Mouse (Mus musculus) inflammation-experienced regulatory T-cells, adult 6 months (primary cell): Measurements from ENCODE around the gene AI661453. TPM values are rescaled to one million over a fixed set of nuclear protein-coding genes. Genes with fewer than 3 reads are reported as not detected.
"Not testable (repeated sequence)": the region's sequence is repeated elsewhere in the genome, so short reads cannot be mapped to it uniquely, and the experiment has no call there.

Experiments
- ATAC-seq: one replicate; pipeline ENCODE4 v1.8.0; 2017
- polyA plus RNA-seq, 3 experiments: library from polyadenylated mRNA; unstranded; fragments of 100-300 nt; shearing (Covaris generic); gene quantifications; one replicate each; pipeline ENCODE4 v1.2.1; 2017

Gene AI661453
- polyA plus RNA-seq, 3 experiments from 2014 or later, result not detected

GRCm38 (mm10) chr17:47468063-47468462, 31.6 kb downstream of the AI661453 start:
- no peak for ATAC-seq

DNA sequence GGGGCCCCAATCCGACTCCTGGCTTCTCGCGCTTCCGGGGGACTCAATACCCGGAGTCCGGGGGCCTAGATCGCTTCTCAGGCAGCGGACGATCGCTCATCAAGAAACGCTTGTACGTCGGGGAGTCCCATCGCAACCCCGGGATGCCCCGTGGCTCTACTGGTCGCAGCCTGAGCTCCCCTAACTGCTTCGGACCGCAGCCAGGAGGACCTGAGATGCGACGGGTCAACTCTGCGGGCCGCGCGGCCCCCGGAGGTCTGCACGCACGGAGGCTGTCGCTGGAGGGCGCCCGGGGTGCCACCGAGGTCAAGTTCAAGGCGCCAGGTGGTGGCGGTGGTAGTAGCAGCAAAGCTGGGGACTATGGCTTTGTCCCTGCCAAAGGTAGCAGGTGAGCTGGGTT, 32.1 kb downstream of the AI661453 start:
- no peak for ATAC-seq

DNA sequence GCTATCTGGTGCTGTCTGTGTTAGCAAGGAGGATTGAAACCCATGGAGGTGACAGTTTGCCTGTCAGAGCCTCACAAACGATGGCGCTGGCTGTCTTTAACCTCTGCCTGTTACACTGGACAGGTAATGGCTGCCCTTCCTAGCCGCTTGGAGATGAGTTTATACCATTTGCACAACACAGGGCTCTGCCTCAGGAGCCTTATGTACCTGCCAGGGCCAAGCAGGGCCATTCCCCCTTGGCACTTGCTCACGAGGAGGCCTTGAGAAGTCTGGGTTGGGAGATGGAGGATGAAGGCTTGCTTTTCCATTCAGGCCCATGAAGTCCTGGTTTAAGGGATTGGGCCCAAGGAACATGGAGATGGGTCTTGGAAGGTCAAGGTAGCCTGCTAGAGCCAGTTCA, 33.2 kb downstream of the AI661453 start:
- ATAC-seq, result no peak

- ATAC-seq, result no peak
Measured at GRCm38 (mm10) chr17:47470121-47470520, 33.7 kb downstream of the AI661453 start.

DNA sequence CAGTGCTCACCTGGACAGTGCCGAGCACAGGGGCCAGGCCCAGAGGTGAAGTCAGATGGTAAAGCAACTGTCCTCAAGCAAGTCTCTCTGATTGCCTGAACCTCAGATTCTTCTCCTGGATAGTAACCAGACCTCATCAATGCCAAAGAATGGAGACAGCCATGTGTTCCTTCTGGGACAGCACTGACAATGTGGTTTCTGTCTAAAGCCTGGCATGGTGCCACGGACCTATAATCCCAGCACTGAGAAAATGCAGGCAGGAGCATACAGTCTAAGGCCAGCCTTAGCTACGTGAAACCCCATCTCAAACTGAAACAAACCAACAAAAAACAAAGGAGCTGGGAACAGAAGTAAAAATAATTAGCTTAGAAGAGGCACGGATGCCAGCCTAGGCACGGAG, 34.3 kb downstream of the AI661453 start:
- ATAC-seq, result no peak

- no peak for ATAC-seq
Measured at GRCm38 (mm10) chr17:47472435-47473350, 36.3 kb downstream of the AI661453 start.

DNA sequence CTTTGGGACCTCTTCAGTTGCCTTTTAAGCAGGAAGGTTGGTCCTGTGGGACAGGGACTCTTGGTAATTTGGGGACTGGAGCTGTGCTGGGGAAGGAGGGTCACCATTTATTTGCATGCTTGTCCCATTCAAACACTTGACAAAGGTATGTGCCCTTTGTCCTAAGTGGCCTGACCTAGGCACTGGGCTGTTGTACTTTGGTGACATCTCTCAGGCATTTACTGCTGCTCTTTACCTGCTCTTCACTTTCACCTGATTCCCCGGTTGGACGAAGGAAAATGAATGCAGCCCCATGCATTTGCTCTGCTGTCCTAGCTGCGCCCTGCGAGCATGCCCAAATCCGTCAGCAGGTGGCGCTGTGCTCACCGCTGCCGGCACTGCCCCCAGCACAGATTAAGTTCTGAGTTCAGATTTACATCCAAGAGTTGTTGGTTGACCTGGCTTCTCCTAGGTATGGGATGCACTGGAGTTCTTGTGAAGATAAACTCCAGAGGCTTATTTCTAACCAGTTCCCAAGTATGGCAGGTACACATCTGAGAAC, 37.1 kb downstream of the AI661453 start:
- peak; percentile 35 for ATAC-seq

- ATAC-seq, result no peak
Measured at GRCm38 (mm10) chr17:47474250-47474649, 37.8 kb downstream of the AI661453 start.

DNA sequence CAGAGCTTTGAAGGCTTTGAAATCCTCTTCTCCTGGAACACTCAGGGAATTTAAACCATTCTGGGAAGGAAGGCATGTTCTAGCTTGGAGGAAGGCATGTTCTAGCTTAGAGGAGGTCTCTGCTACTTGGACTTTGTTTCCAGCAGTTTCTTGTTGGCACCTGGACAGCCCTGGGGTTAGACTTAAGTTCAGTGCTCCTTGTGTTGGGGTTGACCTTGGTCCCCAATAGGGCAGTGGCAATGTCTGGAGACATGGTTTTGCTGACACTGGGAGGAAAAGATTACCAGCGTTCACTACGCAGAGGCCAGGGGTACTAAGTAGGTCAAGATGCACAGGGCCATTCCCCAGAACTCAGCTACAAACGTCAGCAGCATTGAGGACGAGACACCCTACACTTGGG, 38.8 kb downstream of the AI661453 start:
- no peak for ATAC-seq

DNA sequence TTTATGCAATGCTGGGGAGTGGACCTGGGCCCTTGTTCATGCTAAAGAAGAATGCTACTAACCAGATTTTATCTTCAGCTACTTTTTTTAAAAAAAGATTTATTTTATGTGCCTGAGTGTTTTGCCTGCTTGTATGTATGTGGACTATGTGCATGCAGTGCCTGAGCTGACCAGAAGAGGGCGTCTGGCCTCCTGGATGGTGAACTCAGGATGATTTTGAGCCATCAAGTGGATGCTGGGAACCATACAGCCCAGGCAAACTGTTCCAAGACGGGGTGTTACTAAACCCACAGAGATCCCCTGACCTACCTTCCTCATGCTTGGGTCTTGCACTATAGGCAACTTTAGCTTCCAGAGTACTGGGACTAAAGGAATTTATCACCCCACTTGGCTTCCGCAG, 39.3 kb downstream of the AI661453 start:
- no peak for ATAC-seq

GRCm38 (mm10) chr17:47479887-47480286, 43.5 kb downstream of the AI661453 start:
- ATAC-seq, result no peak

- no peak for ATAC-seq
Measured at GRCm38 (mm10) chr17:47482401-47482800, 46.0 kb downstream of the AI661453 start.

- ATAC-seq, result no peak
Measured at GRCm38 (mm10) chr17:47484241-47484921, 48.0 kb downstream of the AI661453 start.

DNA sequence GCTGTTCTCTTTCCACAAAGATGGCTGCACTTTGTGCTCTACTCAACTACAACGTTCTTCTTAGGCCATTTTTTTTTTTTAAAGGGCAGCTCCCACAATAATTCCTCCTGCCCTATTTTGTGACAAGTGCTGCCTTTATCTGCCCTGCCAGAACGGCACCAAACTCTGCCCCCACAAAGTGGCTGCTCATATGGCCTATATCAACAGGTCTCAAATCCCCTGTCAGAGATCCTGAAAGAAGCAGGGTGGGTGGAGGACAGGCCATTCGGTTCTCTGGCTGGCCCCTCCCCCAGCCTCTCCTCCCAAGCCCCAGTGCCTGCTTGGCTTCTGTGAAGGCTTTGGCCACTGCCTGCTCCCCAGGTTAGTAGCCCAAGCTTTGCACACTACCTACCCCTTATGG, 48.6 kb downstream of the AI661453 start:
- ATAC-seq, result no peak

DNA sequence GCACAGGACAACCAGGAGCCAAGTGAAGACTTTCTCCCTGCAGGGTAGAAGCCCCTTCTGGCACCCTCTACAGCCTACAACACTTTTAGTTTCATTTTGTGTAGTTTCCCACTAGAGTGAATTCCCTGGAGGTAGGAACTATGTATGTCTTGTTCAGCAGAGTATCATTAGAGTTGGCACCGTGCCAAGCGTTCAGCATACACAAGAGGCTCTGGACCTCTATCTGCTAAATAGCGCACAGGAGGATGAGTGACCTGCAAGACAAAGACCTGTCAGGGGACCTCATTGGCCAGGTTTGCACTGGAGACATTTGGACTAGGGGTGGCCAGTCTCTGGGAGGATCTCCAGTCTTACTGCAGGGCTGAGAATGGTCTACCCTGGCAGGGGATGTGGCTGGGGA, 49.4 kb downstream of the AI661453 start:
- ATAC-seq, result no peak

DNA sequence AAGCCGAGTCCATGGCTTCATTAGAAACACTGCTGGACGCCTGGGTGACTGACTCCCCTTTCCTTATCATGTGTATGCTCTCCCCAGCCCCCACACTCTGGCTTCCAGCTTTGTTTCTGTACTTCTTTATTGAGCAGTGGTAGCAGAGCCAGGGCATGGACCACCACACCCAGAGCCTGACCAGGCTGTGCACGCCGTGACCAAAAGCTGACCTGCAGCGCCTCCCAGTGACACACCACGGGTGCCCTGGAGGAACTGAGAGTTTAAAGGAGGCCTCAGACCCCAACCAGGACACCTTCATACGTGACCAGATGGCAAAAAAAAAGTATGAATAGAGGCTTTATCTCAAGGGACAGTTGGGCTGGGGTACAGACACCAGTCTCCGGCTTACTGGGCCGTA, 54.4 kb downstream of the AI661453 start:
- no peak for ATAC-seq

- ATAC-seq, result no peak
Measured at GRCm38 (mm10) chr17:47492731-47493130, 56.3 kb downstream of the AI661453 start.

GRCm38 (mm10) chr17:47493653-47494052, 57.2 kb downstream of the AI661453 start:
- ATAC-seq, result no peak

- ATAC-seq, result no peak
Measured at GRCm38 (mm10) chr17:47494132-47494531, 57.7 kb downstream of the AI661453 start.

- no peak for ATAC-seq
Measured at GRCm38 (mm10) chr17:47501531-47501930, 65.1 kb downstream of the AI661453 start.

DNA sequence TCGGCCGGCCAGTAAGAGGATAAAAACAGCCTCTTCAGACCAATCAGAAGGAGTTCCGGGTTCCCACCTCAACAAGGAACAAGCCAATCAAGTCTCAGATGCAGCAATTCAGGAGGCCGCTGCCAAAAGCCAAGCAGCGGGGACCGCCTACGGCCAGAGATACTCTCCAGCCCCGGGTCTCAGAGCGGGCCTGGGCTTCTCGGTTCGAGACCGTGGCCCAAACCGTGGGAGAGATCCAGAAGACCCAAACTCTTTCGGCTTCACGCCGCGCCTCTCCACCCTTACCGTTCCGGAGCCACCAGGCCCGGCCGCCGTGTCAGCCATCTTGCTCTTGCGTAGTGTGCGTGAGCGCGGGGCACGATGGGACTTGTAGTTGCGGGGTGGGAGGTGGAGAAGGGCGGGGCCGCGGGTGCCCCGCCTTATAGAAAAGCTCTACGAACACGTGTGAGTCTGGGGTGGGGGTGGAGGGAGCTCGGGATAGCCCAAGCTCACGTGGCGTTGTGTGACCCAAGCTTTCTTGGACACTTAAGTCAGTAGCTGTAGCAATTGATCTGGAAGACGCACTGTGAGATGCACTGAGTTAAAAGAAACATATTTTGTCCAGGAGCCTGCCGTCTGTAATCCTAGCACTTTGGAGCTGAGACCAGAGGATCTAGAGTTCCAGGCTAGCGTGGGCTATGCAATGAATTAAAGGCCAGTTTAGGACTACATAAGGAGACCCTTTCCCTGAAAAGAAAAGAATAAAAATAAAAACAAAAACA, 65.7 kb downstream of the AI661453 start, which contains the start of gene Taf8:
Gene Taf8 (minus strand): TSS at position 347 of the 761 bp plus-strand sequence.
- peak; percentile 84 for ATAC-seq

DNA sequence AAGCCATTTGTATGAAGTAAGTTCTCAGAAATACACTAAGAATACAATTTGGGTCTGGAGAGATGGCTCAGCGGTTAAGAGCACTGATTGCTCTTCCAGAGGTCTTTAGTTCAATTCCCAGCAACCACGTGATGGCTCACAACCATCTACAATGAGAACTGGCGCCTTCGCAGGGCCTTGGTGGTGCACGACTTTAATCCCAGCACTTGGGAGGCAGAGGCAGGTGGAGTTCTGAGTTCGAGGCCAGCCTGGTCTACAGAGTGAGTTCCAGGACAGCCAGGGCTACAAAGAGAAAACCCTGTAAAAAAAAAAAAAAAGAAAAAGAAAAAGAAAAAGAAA, 66.3 kb downstream of the AI661453 start:
- ATAC-seq, result not testable (repeated sequence)

DNA sequence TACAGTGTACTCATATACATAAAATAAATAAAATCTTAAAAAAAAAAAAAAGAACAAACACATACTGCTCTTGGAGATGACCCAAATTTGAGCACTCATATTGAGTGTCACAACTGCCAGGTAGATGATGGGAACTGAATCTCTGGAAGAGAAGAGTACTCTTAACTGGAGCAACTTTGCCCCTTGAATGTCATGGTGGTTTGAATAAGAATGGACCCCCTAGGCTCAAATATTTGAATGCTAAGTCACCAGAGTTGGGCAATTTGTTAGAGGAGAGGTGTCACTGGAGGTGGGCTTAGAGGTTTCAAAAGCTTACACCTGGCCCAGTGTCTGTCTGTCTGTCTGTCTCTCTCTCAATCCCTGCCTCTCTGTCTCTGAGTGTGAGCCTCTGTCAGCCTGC, 67.3 kb downstream of the AI661453 start:
- no peak for ATAC-seq
